Mouse (Mus musculus) embryonic facial prominence, embryonic 11.5 days (tissue): ENCODE results near the gene Zfp131. TPM values are rescaled to one million over a fixed set of nuclear protein-coding genes. Genes with fewer than 3 reads are reported as not detected.
A peak's percentile ranks its signal among the peaks of the same experiment; 100 is the strongest.

Experiments used
- ATAC-seq: fragments of 200-750 bp; cut with Nextera tagmentation; replicated peaks from 2 replicates; pipeline ENCODE4 v1.8.0; 2017; ENCODE audit warnings: low read depth; ENCODE audit not compliant: insufficient number of reproducible peaks, low FRiP score, low TSS enrichment
- DNase-seq: peaks from one replicate; pipeline ENCODE4 v3.0.0-alpha.2; 2015; ENCODE audit warnings: low spot score
- H3K27ac ChIP-seq: fragments of 300-500 bp; sonication (generic); replicated peaks from 2 replicates; pipeline ENCODE4 v1.5.1; 2014; ENCODE audit warnings: mild to moderate bottlenecking, low read depth, low read length, control low read depth
- H3K27me3 ChIP-seq: fragments of 300-500 bp; sonication (generic); 2 replicates; pipeline ENCODE4 v1.6.1; 2014; ENCODE audit warnings: mild to moderate bottlenecking, low read length, moderate library complexity, mixed read lengths; ENCODE audit not compliant: control insufficient read depth, insufficient read depth
- H3K36me3 ChIP-seq: fragments of 300-500 bp; sonication (generic); replicated peaks from 2 replicates; pipeline ENCODE4 v1.6.1; 2014; ENCODE audit warnings: low read depth, mild to moderate bottlenecking, low read length, moderate library complexity, mixed read lengths; ENCODE audit not compliant: control insufficient read depth, insufficient read depth
- H3K4me1 ChIP-seq: fragments of 300-500 bp; sonication (generic); 2 replicates; pipeline ENCODE4 v1.6.1; 2014; ENCODE audit warnings: low read length, mixed read lengths; ENCODE audit not compliant: control insufficient read depth, insufficient read depth
- H3K4me2 ChIP-seq: fragments of 300-500 bp; sonication (generic); 2 replicates; pipeline ENCODE4 v1.6.1; 2014; ENCODE audit warnings: low read depth, mild to moderate bottlenecking, control low read depth, low read length, moderate library complexity
- H3K4me3 ChIP-seq: fragments of 300-500 bp; sonication (generic); 2 replicates; pipeline ENCODE4 v1.5.1; 2014; ENCODE audit warnings: low read depth, low read length, control low read depth
- H3K9ac ChIP-seq: fragments of 300-500 bp; sonication (generic); replicated peaks from 2 replicates; pipeline ENCODE4 v1.6.1; 2014; ENCODE audit warnings: mild to moderate bottlenecking, control low read depth, low read length
- H3K9me3 ChIP-seq: fragments of 300-500 bp; sonication (generic); replicated peaks from 2 replicates; pipeline ENCODE4 v1.6.1; 2016; ENCODE audit warnings: mild to moderate bottlenecking, low read length, inconsistent platforms, mixed read lengths; ENCODE audit not compliant: control insufficient read depth
- WGBS: fragments of 180-500 bp; shearing (Covaris S2); extraction: QIAGEN DNeasy Blood & Tissue Kit; methylation state at CpG from one replicate; pipeline ENCODE4 v1.1.7; 2014; 5-methylcytosine and 5-hydroxymethylcytosine counted together
- polyA plus RNA-seq: library from polyadenylated mRNA; unstranded; fragments of >200 nt; fragmentation: Nextera tagmentation; extraction: Ambion mirVana; gene quantifications from 2 replicates; pipeline ENCODE4 v1.2.1, GENCODE M21; 2014

The Zfp131 gene
- polyA plus RNA-seq, 1 experiment from 2014 or later = 46.7 TPM

GRCm38 (mm10) chr13:119816798-119817197, 26.1 kb upstream of the Zfp131 start:
- Histone ChIP-seq H3K9ac (no peak overlapping the region), H3K4me3 (no peak overlapping the region), H3K4me2 (no peak overlapping the region), H3K27ac (no peak overlapping the region), H3K9me3 (no peaks in the 10 kb centered on the region), H3K36me3 (no peaks in the 10 kb centered on the region), H3K4me1 (no peaks in the 10 kb centered on the region), H3K27me3 (no peaks in the 10 kb centered on the region)
- 59% methylated on average over 8 of the region's 8 CpGs for whole genome bisulfite sequencing
- ATAC-seq (no peak), DNase-seq (no peak)

- no peak overlapping the region for H3K9ac ChIP-seq
- H3K4me3 ChIP-seq = no peak overlapping the region
- 85% methylated on average over 9 of the region's 9 CpGs for WGBS
- ATAC-seq = no peak
- no peaks in the 10 kb centered on the region for H3K4me1 ChIP-seq
- no peak overlapping the region for H3K4me2 ChIP-seq
- no peaks in the 10 kb centered on the region for H3K36me3 ChIP-seq
- DNase-seq = no peak
- no peak overlapping the region for H3K27ac ChIP-seq
- H3K9me3 ChIP-seq = no peaks in the 10 kb centered on the region
- no peaks in the 10 kb centered on the region for H3K27me3 ChIP-seq
These were observed 19.3 kb upstream of the Zfp131 start for GRCm38 (mm10) chr13:119810031-119810430.

GRCm38 (mm10) chr13:119808937-119809336, 18.2 kb upstream of the Zfp131 start:
- H3K4me1 ChIP-seq = no peaks in the 10 kb centered on the region
- H3K9ac ChIP-seq = no peak overlapping the region
- no peaks in the 10 kb centered on the region for H3K36me3 ChIP-seq
- H3K27me3 ChIP-seq = no peaks in the 10 kb centered on the region
- 64% methylated on average over 2 of the region's 2 CpGs for WGBS
- H3K4me2 ChIP-seq = no peak overlapping the region
- ATAC-seq = no peak
- H3K4me3 ChIP-seq = no peak overlapping the region
- DNase-seq = no peak
- H3K9me3 ChIP-seq = no peaks in the 10 kb centered on the region
- H3K27ac ChIP-seq = no peak overlapping the region

GRCm38 (mm10) chr13:119797656-119798055, 7.0 kb upstream of the Zfp131 start:
- H3K4me3 ChIP-seq = no peak overlapping the region
- WGBS = 73% methylated on average over 4 of the region's 4 CpGs
- no peak overlapping the region for H3K27ac ChIP-seq
- no peak overlapping the region for H3K4me2 ChIP-seq
- H3K36me3 ChIP-seq = no peaks in the 10 kb centered on the region
- H3K9ac ChIP-seq = no peak overlapping the region
- no peaks in the 10 kb centered on the region for H3K4me1 ChIP-seq
- H3K27me3 ChIP-seq = no peaks in the 10 kb centered on the region
- ATAC-seq (no peak), DNase-seq (no peak)
- no peaks in the 10 kb centered on the region for H3K9me3 ChIP-seq

GRCm38 (mm10) chr13:119792791-119793404, 2.2 kb upstream of the Zfp131 start:
- ATAC-seq = no peak
- Histone ChIP-seq H3K36me3 (0 out of 2 replicates have a peak, but pooled peaks cover 2% of the 10 kb centered on the region), H3K9me3 (no peaks in the 10 kb centered on the region), H3K9ac (no peak overlapping the region), H3K4me1 (no peaks in the 10 kb centered on the region), H3K27ac (no peak overlapping the region), H3K27me3 (no peaks in the 10 kb centered on the region), H3K4me3 (no peak overlapping the region), H3K4me2 (no peak overlapping the region)
- DNase-seq = no peak
- WGBS = 88% methylated on average over 5 of the region's 5 CpGs

GRCm38 (mm10) chr13:119791580-119792135, 969 bp upstream of the Zfp131 start:
- ATAC-seq (no peak), DNase-seq (peak; percentile 35)
- Histone ChIP-seq H3K36me3 (peaks cover 2% of the 10 kb centered on the region; the same call in 1 of the 2 replicates), H3K9ac (peak overlapping the region; percentile 95), H3K4me3 (peak overlapping the region; percentile 89), H3K27me3 (no peaks in the 10 kb centered on the region), H3K4me1 (no peaks in the 10 kb centered on the region), H3K4me2 (peak overlapping the region; percentile 73), H3K27ac (peak overlapping the region; percentile 91), H3K9me3 (no peaks in the 10 kb centered on the region)
- 4% methylated on average over 18 of the region's 18 CpGs for WGBS

- Histone ChIP-seq H3K9me3 (no peaks in the 10 kb centered on the region), H3K4me2 (peak overlapping the region; percentile 73), H3K4me3 (peak overlapping the region; percentile 89), H3K4me1 (no peaks in the 10 kb centered on the region), H3K27ac (peak overlapping the region; percentile 91), H3K36me3 (peaks cover 2% of the 10 kb centered on the region; the same call in 1 of the 2 replicates), H3K27me3 (no peaks in the 10 kb centered on the region), H3K9ac (peak overlapping the region; percentile 95)
- ATAC-seq (peak; percentile 76), DNase-seq (peak; percentile 48)
- 2% methylated on average over 43 of the region's 66 CpGs for WGBS
These were observed 605 bp downstream of the Zfp131 start for GRCm38 (mm10) chr13:119789851-119790717.

GRCm38 (mm10) chr13:119783581-119783980, 7.1 kb downstream of the Zfp131 start:
- Histone ChIP-seq H3K4me2 (no peak overlapping the region), H3K9ac (no peak overlapping the region), H3K36me3 (peaks cover 1% of the 10 kb centered on the region; the same call in 1 of the 2 replicates), H3K9me3 (no peaks in the 10 kb centered on the region), H3K27me3 (no peaks in the 10 kb centered on the region), H3K4me3 (no peak overlapping the region), H3K4me1 (no peaks in the 10 kb centered on the region), H3K27ac (no peak overlapping the region)
- WGBS = 87% methylated on average over 4 of the region's 4 CpGs
- ATAC-seq (no peak), DNase-seq (no peak)
